Mouse (Mus musculus): Measurements from ENCODE around the gene Olfr765.
"Not testable (repeated sequence)": the region's sequence is repeated elsewhere in the genome, so short reads cannot be mapped to it uniquely, and the experiment has no call there.

GRCm38 (mm10) chr10:129049898-129050297, at the start of gene Olfr765:
- not testable (repeated sequence) for TF ChIP-seq CTCF (IDR thresholded peaks at IDR 0.05; ENCODE audit: extremely low read depth, insufficient read length, insufficient replicate concordance, low read depth, low read length); POLR2A (IDR thresholded peaks at IDR 0.05; ENCODE audit: low read depth, low read length)

Measured in small intestine, adult 2 months (tissue).